Mouse (Mus musculus) gonadal fat pad, adult 2 months (tissue): ENCODE results near the gene Tnfsf14. TPM values are rescaled to one million over a fixed set of nuclear protein-coding genes. Genes with fewer than 3 reads are reported as not detected.

Source experiments
- polyA plus RNA-seq: library from polyadenylated mRNA; depleted of rRNA; stranded (reverse); fragments of >200 nt; gene quantifications from 2 replicates; pipeline ENCODE4 v1.2.3, GENCODE M21; 2012; rRNA removed

Tnfsf14 gene
- polyA plus RNA-seq, 1 experiment = 0.32 TPM

Other genes with a start within 250 kb of the Tnfsf14 start
- not detected in 2 replicates for gene Acer1, start 212.1 kb downstream of the Tnfsf14 start, polyA plus RNA-seq
- gene Clpp, start 203.9 kb downstream of the Tnfsf14 start, polyA plus RNA-seq = 171 and 183 TPM in 2 replicates
- gene Alkbh7, start 196.8 kb downstream of the Tnfsf14 start, polyA plus RNA-seq = 32.3 and 38.3 TPM in 2 replicates
- not detected in 2 replicates for gene Pspn, start 194.2 kb downstream of the Tnfsf14 start, polyA plus RNA-seq
- 32.5 and 37.8 TPM in 2 replicates for gene Gtf2f1, start 182.9 kb downstream of the Tnfsf14 start, polyA plus RNA-seq
- gene Gm17949, start 182.7 kb downstream of the Tnfsf14 start, polyA plus RNA-seq = 0.20 and 0.47 TPM in 2 replicates
- 44.9 and 61.6 TPM in 2 replicates for gene Khsrp, start 162.7 kb downstream of the Tnfsf14 start, polyA plus RNA-seq
- gene Slc25a41, start 152.5 kb downstream of the Tnfsf14 start, polyA plus RNA-seq = 0.12 and 0.29 TPM in 2 replicates
- gene Crb3, start 135.1 kb downstream of the Tnfsf14 start, polyA plus RNA-seq = 38.7 and 47.6 TPM in 2 replicates
- gene Slc25a23, start 134.3 kb downstream of the Tnfsf14 start, polyA plus RNA-seq = 49.0 and 61.9 TPM in 2 replicates
- gene Dennd1c, start 115.7 kb downstream of the Tnfsf14 start, polyA plus RNA-seq = 5.0 and 5.4 TPM in 2 replicates
- gene Tubb4a, start 106.4 kb downstream of the Tnfsf14 start, polyA plus RNA-seq = 2.5 and 4.3 TPM in 2 replicates
- 0.55 and 0.58 TPM in 2 replicates for gene Tnfsf9, start 88.9 kb downstream of the Tnfsf14 start, polyA plus RNA-seq
- not detected in 2 replicates for gene Cd70, start 44.4 kb downstream of the Tnfsf14 start, polyA plus RNA-seq
- 194 and 273 TPM in 2 replicates for gene C3, start 34.0 kb upstream of the Tnfsf14 start, polyA plus RNA-seq
- 77.8 and 78.2 TPM in 2 replicates for gene Gpr108, start 54.3 kb upstream of the Tnfsf14 start, polyA plus RNA-seq
- 27.5 and 33.1 TPM in 2 replicates for gene Trip10, start 55.3 kb upstream of the Tnfsf14 start, polyA plus RNA-seq
- 2.9 and 3.1 TPM in 2 replicates for gene Vav1, start 84.9 kb upstream of the Tnfsf14 start, polyA plus RNA-seq
- 21.6 and 22.2 TPM in 2 replicates for gene Adgre1, start 164.5 kb upstream of the Tnfsf14 start, polyA plus RNA-seq